Mouse (Mus musculus) spleen, embryonic (tissue): Measurements from ENCODE around the gene Dnajc2.
"Not testable (repeated sequence)": the region's sequence is repeated elsewhere in the genome, so short reads cannot be mapped to it uniquely, and the experiment has no call there.

Experiments used
- CTCF ChIA-PET: fragments of 350-600 bp; sonication (Branson Sonifier 250); formaldehyde crosslinking; loops from one replicate; lab custom pipeline; 2022; lab: Charles Lee

Gene Dnajc2

GRCm38 (mm10) chr5:21744651-21745050, 40.4 kb downstream of the Dnajc2 start:
- CTCF ChIA-PET: no interaction called here

- CTCF ChIA-PET: no interaction called here
These were observed 41.4 kb downstream of the Dnajc2 start for GRCm38 (mm10) chr5:21743606-21744005.

- CTCF ChIA-PET: no interaction called here
These were observed 45.2 kb downstream of the Dnajc2 start for GRCm38 (mm10) chr5:21739881-21740280.

- CTCF ChIA-PET: no interaction called here
These were observed 45.9 kb downstream of the Dnajc2 start for GRCm38 (mm10) chr5:21739120-21739519.

GRCm38 (mm10) chr5:21737620-21738019, 47.4 kb downstream of the Dnajc2 start:
- CTCF ChIA-PET: no interaction called here

- CTCF ChIA-PET: interaction anchor here (0.6 kb wide), 1 partner anchor 1488 kb away, joined by 8 read pairs; no protein-coding TSS in a partner anchor
These were observed 48.0 kb downstream of the Dnajc2 start, which contains the start of gene Pmpcb for GRCm38 (mm10) chr5:21736956-21737585. Pmpcb (plus strand) TSS chr5:21737141.

- CTCF ChIA-PET: interaction anchor here (0.6 kb wide), 1 partner anchor 1490 kb away, joined by 8 read pairs; no protein-coding TSS in a partner anchor
These were observed 49.0 kb downstream of the Dnajc2 start for GRCm38 (mm10) chr5:21736046-21736445.

- CTCF ChIA-PET: no interaction called here
These were observed 49.5 kb downstream of the Dnajc2 start for GRCm38 (mm10) chr5:21735584-21735983.

GRCm38 (mm10) chr5:21735100-21735499, 50.0 kb downstream of the Dnajc2 start:
- CTCF ChIA-PET: no interaction called here

- CTCF ChIA-PET: no interaction called here
These were observed 52.1 kb downstream of the Dnajc2 start for GRCm38 (mm10) chr5:21732930-21733329.

GRCm38 (mm10) chr5:21732177-21732911, 52.7 kb downstream of the Dnajc2 start:
- CTCF ChIA-PET: no interaction called here

- CTCF ChIA-PET: no interaction called here
These were observed 55.9 kb downstream of the Dnajc2 start for GRCm38 (mm10) chr5:21729107-21729506.

- CTCF ChIA-PET: interaction anchor here (0.5 kb wide), 1 partner anchor 779 kb away, joined by 3 read pairs; no protein-coding TSS in a partner anchor
These were observed 60.2 kb downstream of the Dnajc2 start for GRCm38 (mm10) chr5:21724872-21725271.

- CTCF ChIA-PET: no interaction called here
These were observed 60.6 kb downstream of the Dnajc2 start for GRCm38 (mm10) chr5:21724427-21724826.

GRCm38 (mm10) chr5:21719209-21719608, 65.8 kb downstream of the Dnajc2 start:
- CTCF ChIA-PET: no interaction called here

GRCm38 (mm10) chr5:21718546-21718945, 66.5 kb downstream of the Dnajc2 start:
- CTCF ChIA-PET: no interaction called here

GRCm38 (mm10) chr5:21717165-21717715, 67.8 kb downstream of the Dnajc2 start:
- CTCF ChIA-PET: interaction anchor here (0.6 kb wide), 1 partner anchor 205 kb away, joined by 4 read pairs; no protein-coding TSS in a partner anchor

- CTCF ChIA-PET: no interaction called here
These were observed 70.6 kb downstream of the Dnajc2 start for GRCm38 (mm10) chr5:21714447-21714846.

GRCm38 (mm10) chr5:21712127-21712715, 72.8 kb downstream of the Dnajc2 start:
- CTCF ChIA-PET: interaction anchor here (0.6 kb wide), 1 partner anchor 489 kb away, joined by 3 read pairs; no protein-coding TSS in a partner anchor

- CTCF ChIA-PET: not testable (repeated sequence)
These were observed 77.0 kb downstream of the Dnajc2 start for GRCm38 (mm10) chr5:21708011-21708410.
